Mouse (Mus musculus): ENCODE data around the gene Yars. TPM values are rescaled to one million over a fixed set of nuclear protein-coding genes. Genes with fewer than 3 reads are reported as not detected.
"Not testable (repeated sequence)": the region's sequence is repeated elsewhere in the genome, so short reads cannot be mapped to it uniquely, and the experiment has no call there.

Yars gene
- polyA plus RNA-seq, 1 experiment, result 28.2 TPM

DNA sequence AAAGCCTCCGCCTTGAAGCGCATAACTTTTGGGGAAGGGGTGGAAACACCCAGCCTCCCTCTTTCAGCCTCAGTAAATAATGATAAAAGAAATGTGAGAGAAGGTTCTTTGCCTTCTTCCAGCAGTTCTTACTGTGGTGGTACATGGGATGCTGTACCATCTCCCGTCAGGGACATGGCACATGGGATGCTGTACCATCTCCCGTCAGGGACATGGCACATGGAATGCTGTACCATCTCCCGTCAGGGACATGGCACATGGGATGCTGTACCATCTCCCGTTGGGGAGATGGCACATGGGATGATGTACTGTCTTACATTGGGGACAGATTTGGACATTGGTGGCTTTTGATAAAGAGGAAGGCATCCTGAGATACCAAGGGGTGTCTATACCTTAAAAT is 8.0 kb downstream of the Yars start:
- no peak overlapping the region for H3K27ac ChIP-seq (ENCODE audit: control insufficient read depth, insufficient read depth, low read depth, low read length, poor library complexity)
- TF ChIP-seq CTCF (IDR thresholded peaks at IDR 0.05; ENCODE audit: control insufficient read depth, insufficient read depth, low read length), result no peak
- TF ChIP-seq POLR2A (IDR thresholded peaks at IDR 0.05; ENCODE audit: borderline replicate concordance, control insufficient read depth, low read depth, low read length), result no peak
- no peak overlapping the region for H3K4me3 ChIP-seq (replicated peaks; ENCODE audit: control insufficient read depth, low read depth, low read length)
- no peaks in the 10 kb centered on the region for H3K4me1 ChIP-seq (ENCODE audit: control insufficient read depth, insufficient read depth, low read length)
- 93% methylated on average over 6 of the region's 6 CpGs for WGBS

- Histone ChIP-seq H3K27ac (ENCODE audit: control insufficient read depth, insufficient read depth, low read depth, low read length, poor library complexity) (no peak overlapping the region), H3K4me1 (ENCODE audit: control insufficient read depth, insufficient read depth, low read length) (no peaks in the 10 kb centered on the region), H3K4me3 (replicated peaks; ENCODE audit: control insufficient read depth, low read depth, low read length) (no peak overlapping the region)
- TF ChIP-seq POLR2A (IDR thresholded peaks at IDR 0.05; ENCODE audit: borderline replicate concordance, control insufficient read depth, low read depth, low read length), result no peak
- TF ChIP-seq CTCF (IDR thresholded peaks at IDR 0.05; ENCODE audit: control insufficient read depth, insufficient read depth, low read length), result no peak
- WGBS, result 91% methylated on average over 10 of the region's 10 CpGs
Measured at GRCm38 (mm10) chr4:129204655-129205054, 15.1 kb downstream of the Yars start.

DNA sequence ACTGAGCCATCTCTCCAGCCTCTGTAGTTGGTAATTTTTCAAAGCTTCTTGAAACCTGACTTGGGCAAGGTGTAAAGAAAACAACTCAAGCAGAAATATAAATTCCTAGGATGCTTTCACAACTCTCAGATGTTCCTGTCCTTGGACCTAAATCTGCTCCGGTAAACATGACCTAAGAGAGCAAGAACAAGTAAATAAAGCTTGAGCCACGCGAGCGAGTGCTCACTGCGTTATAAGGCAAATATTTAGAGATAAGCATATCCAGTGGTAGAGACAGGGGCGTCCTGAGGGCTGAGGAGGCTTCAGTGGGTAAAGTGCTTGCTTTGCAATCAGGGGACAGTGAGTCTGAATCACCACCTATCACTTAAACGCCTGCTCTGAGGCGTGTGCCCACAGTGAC is 17.2 kb downstream of the Yars start:
- WGBS, result 89% methylated on average over 8 of the region's 8 CpGs
- Histone ChIP-seq H3K4me1 (ENCODE audit: control insufficient read depth, insufficient read depth, low read length) (no peaks in the 10 kb centered on the region), H3K4me3 (replicated peaks; ENCODE audit: control insufficient read depth, low read depth, low read length) (no peak overlapping the region), H3K27ac (ENCODE audit: control insufficient read depth, insufficient read depth, low read depth, low read length, poor library complexity) (no peak overlapping the region)
- TF ChIP-seq CTCF (IDR thresholded peaks at IDR 0.05; ENCODE audit: control insufficient read depth, insufficient read depth, low read length) (no peak), POLR2A (IDR thresholded peaks at IDR 0.05; ENCODE audit: borderline replicate concordance, control insufficient read depth, low read depth, low read length) (no peak)

GRCm38 (mm10) chr4:129209504-129209903 is 19.9 kb downstream of the Yars start:
- 55% methylated on average over 7 of the region's 7 CpGs for WGBS
- TF ChIP-seq CTCF (IDR thresholded peaks at IDR 0.05; ENCODE audit: control insufficient read depth, insufficient read depth, low read length) (no peak), POLR2A (IDR thresholded peaks at IDR 0.05; ENCODE audit: borderline replicate concordance, control insufficient read depth, low read depth, low read length) (no peak)
- no peak overlapping the region for H3K4me3 ChIP-seq (replicated peaks; ENCODE audit: control insufficient read depth, low read depth, low read length)

DNA sequence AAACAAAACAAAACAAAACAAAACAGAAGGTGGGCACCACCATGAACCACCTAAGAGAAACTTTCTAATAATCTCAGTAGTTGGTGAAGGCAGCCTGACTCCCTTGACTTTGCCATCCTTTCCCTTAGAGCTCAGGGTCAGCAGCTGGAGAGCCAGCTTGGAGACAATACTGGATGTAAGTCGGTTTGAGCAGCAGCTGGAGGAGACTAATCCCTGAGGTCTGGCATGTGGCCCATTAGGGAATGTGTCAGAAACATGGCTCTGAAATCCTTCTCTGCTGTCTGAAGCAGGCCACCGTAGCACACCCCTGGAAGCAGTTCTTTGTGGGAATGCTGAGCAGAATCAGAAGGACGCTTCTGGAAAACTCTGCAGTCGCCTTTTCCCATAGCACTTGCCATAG is 21.9 kb downstream of the Yars start:
- 93% methylated on average over 4 of the region's 4 CpGs for WGBS
- Histone ChIP-seq H3K4me1 (ENCODE audit: control insufficient read depth, insufficient read depth, low read length) (no peaks in the 10 kb centered on the region), H3K4me3 (replicated peaks; ENCODE audit: control insufficient read depth, low read depth, low read length) (no peak overlapping the region), H3K27ac (ENCODE audit: control insufficient read depth, insufficient read depth, low read depth, low read length, poor library complexity) (no peak overlapping the region)
- TF ChIP-seq POLR2A (IDR thresholded peaks at IDR 0.05; ENCODE audit: borderline replicate concordance, control insufficient read depth, low read depth, low read length) (no peak), CTCF (IDR thresholded peaks at IDR 0.05; ENCODE audit: control insufficient read depth, insufficient read depth, low read length) (no peak)

More at GRCm38 (mm10) chr4:129209504-129209903, 19.9 kb downstream of the Yars start:
- no peak overlapping the region for H3K27ac ChIP-seq (ENCODE audit: control insufficient read depth, insufficient read depth, low read depth, low read length, poor library complexity)
- no peaks in the 10 kb centered on the region for H3K4me1 ChIP-seq (ENCODE audit: control insufficient read depth, insufficient read depth, low read length)

DNA sequence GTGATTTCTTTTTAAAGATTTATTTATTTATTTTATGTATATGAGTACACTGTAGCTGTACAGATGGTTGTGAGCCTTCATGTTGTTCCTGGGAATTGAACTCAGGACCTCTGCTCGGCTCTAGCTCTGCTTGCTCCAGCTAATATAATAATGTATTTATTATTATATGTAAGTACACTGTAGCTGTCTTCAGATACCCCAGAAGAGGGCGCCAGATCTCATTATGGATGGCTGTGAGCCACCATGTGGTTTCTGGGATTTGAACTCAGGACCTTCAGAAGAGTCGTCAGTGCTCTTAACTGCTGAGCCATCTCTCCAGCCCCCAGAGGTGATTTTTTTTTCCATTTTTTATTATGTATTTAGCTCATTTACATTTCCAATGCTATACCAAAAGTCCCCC is 22.9 kb downstream of the Yars start:
- WGBS, result 60% methylated on average over 3 of the region's 3 CpGs
- not testable (repeated sequence) for H3K4me1 ChIP-seq (ENCODE audit: control insufficient read depth, insufficient read depth, low read length); H3K4me3 ChIP-seq (replicated peaks; ENCODE audit: control insufficient read depth, low read depth, low read length); H3K27ac ChIP-seq (ENCODE audit: control insufficient read depth, insufficient read depth, low read depth, low read length, poor library complexity)

DNA sequence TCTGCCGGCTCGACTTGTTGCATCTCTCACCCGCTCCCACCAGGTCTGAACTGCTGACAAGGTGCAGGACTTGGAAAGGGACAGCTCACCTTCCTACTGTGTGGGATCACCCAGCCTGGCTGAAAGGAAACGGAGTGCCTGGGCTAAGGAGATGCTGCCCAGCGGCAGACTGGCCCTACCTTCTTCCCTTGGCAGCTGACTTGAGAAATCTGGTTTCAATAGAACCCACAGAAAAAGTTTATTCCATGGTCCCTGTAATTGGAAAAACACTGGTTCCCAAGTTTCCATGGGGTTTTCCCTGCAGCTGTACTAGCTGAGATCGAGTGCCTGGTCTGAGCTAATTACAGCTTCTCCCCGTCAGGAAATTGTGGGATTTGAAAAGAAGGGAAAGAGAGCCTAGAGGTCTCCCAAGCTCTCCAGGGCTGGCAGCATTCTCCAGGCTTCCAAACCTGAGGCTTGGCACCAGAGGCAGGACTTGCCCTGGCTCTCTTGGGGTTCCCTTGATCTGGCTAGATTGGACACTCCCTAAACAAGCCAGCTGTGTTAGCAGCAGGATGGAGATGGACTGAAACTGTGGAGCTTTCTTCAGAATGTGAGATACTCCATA is 29.1 kb downstream of the Yars start:
- Histone ChIP-seq H3K27ac (ENCODE audit: control insufficient read depth, insufficient read depth, low read depth, low read length, poor library complexity) (no peak overlapping the region), H3K4me1 (ENCODE audit: control insufficient read depth, insufficient read depth, low read length) (no peaks in the 10 kb centered on the region), H3K4me3 (replicated peaks; ENCODE audit: control insufficient read depth, low read depth, low read length) (no peak overlapping the region)
- WGBS, result 86% methylated on average over 7 of the region's 7 CpGs
- TF ChIP-seq POLR2A (IDR thresholded peaks at IDR 0.05; ENCODE audit: borderline replicate concordance, control insufficient read depth, low read depth, low read length) (no peak), CTCF (IDR thresholded peaks at IDR 0.05; ENCODE audit: control insufficient read depth, insufficient read depth, low read length) (no peak)

DNA sequence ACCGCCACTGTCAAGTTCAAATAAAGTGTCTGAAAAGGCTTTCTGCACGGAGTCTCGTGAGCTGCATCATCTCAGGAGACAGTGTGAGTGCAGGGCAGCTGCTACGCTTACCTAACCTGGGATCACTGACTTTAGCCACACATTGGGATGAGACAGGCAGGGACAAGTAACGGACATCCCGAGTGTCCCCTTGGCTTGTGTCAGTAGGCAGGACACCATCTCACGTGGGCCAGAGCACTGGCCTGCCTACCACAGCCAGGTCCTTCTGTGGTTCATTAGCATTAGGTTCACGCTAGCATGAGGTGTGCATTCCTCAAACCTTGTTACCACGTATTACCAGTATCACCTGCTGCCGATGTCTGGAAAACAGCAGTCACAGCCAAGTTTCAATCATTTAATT is 29.6 kb downstream of the Yars start:
- TF ChIP-seq POLR2A (IDR thresholded peaks at IDR 0.05; ENCODE audit: borderline replicate concordance, control insufficient read depth, low read depth, low read length) (no peak), CTCF (IDR thresholded peaks at IDR 0.05; ENCODE audit: control insufficient read depth, insufficient read depth, low read length) (no peak)
- 90% methylated on average over 10 of the region's 10 CpGs for WGBS
- no peak overlapping the region for H3K4me3 ChIP-seq (replicated peaks; ENCODE audit: control insufficient read depth, low read depth, low read length)

More for the DNA sequence above, 29.6 kb downstream of the Yars start:
- no peak overlapping the region for H3K27ac ChIP-seq (ENCODE audit: control insufficient read depth, insufficient read depth, low read depth, low read length, poor library complexity)
- no peaks in the 10 kb centered on the region for H3K4me1 ChIP-seq (ENCODE audit: control insufficient read depth, insufficient read depth, low read length)

All from bone marrow, adult 2 months (tissue).